Mouse (Mus musculus) stomach, postnatal 0 days (tissue): ENCODE measurements around the gene Grm5.
A peak's percentile ranks its signal among the peaks of the same experiment; 100 is the strongest.

Experiments
- CTCF ChIP-seq: IDR thresholded peaks from 2 replicates; pipeline ENCODE4 v1.5.1; 2016; ENCODE audit warnings: antibody characterized with exemption, low read depth, mild to moderate bottlenecking, moderate library complexity
- EP300 ChIP-seq: optimal IDR thresholded peaks from 2 replicates; pipeline ENCODE3; 2016; ENCODE audit warnings: antibody characterized with exemption

DNA sequence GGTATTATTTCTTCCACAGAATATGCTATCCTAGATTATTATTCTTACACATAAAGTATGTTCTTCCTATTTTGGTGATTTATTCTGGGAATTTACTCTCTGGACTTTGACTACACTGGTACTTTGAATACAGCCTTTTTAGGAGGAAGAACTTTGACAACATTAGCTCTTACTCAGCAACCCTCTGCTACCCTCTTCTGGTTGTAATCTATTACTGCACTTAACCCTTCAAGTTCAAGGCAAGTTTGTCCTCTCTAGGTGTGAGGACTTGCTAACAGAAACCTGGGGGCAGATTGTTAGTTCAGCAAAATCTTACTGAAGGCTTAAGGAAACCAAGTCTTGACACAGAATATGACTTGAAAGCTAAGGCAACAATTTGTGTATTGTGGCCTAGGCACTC is 17.5 kb upstream of the Grm5 start:
- TF ChIP-seq CTCF (peak; percentile 78), EP300 (no peak)
